Mouse (Mus musculus) left cerebral cortex, adult 9 months (tissue): Measurements from ENCODE around the gene Lrrc4.

ENCODE experiments used
- DNase-seq, 2 experiments: peaks; one replicate each; pipeline ENCODE4 v3.0.0; 2022; ENCODE audit warnings: low spot score in 2 of 2

The Lrrc4 gene

GRCm38 (mm10) chr6:28826689-28827389, 4.7 kb downstream of the Lrrc4 start:
- DNase-seq, result no peak

GRCm38 (mm10) chr6:28825894-28826293, 5.7 kb downstream of the Lrrc4 start:
- no peak for DNase-seq

GRCm38 (mm10) chr6:28823802-28824201, 7.7 kb downstream of the Lrrc4 start:
- no peak for DNase-seq

DNA sequence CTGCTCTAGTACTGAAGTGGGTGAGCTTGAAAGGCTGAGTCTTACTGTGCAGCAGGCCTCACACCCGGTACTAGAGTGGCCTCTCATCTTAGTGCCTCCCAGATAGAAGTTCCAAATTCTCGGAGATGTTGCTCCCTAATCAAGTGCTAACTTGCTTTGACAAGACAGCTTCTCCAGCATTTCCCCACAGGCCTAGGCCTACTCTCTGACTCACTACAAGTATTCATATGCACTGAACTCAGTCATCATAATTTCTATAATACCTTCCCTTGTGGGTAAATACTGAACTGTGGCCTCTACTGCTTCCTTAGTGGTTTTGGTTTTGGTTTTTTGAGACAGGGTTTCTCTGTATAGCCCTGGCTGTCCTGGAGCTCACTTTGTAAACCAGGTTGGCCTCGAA, 8.2 kb downstream of the Lrrc4 start:
- no peak for DNase-seq

GRCm38 (mm10) chr6:28822296-28822695, 9.3 kb downstream of the Lrrc4 start:
- DNase-seq, result no peak

- DNase-seq, result no peak
Observed at GRCm38 (mm10) chr6:28819509-28820358, 11.8 kb downstream of the Lrrc4 start.

- peak in 1 of 2 experiments; percentile 85 for DNase-seq
Observed at GRCm38 (mm10) chr6:28817039-28817438, 14.5 kb downstream of the Lrrc4 start.

DNA sequence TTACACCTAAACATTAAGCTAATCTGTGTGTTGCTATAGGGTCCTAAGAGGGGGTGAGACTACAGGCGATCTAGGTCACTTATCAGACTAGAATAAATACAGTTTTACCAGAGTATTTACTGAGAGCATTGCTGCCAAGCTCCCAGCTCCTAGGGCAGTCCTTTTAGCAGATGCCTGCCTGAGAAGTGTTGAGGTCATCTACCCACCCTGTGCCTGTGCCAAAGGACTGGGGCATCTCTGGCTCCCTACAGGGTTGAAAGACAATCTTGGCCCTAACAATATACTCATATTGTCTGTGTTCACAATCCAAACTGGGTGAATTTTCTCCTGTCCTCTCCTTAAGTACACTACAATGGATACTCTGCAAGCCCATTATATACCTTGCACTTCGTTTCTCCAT, 16.7 kb downstream of the Lrrc4 start:
- no peak for DNase-seq

- peak in 1 of 2 experiments; percentile 53 for DNase-seq
Observed at GRCm38 (mm10) chr6:28813057-28813456, 18.5 kb downstream of the Lrrc4 start.

GRCm38 (mm10) chr6:28804751-28805150, 26.8 kb downstream of the Lrrc4 start:
- no peak for DNase-seq

DNA sequence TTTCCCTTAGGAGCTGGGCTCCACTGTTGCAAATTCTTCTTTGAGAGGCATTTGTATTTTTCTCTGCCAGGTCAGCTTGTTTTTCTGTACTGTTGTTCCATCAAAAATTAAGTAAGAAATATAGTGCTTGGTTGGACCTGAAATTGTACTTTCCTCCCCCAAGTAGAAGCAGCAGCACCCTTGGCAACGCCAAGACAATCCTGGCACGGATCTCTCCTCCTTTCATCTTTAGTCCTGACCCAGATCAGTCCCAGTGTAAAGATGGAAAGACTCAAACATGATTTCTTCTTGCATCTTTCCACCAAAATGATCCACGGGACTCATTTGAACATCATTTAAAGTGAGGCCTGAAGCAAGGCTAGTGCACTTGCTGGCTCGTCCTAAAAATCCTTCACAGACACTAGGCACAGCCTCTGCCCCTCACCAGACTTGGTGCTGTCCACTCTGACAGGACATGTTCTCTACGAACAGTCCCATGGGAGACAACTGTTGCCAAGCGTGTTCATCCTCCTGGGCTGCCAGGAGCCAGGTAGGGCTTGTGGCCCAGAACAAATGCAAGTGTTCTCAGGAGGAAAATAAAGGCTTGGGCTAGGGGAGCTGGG, 27.8 kb downstream of the Lrrc4 start:
- no peak for DNase-seq

- DNase-seq, result peak; percentile 49 to 80
Observed at GRCm38 (mm10) chr6:28800976-28801375, 30.6 kb downstream of the Lrrc4 start.

- DNase-seq, result no peak
Observed at GRCm38 (mm10) chr6:28799818-28800217, 31.7 kb downstream of the Lrrc4 start.

DNA sequence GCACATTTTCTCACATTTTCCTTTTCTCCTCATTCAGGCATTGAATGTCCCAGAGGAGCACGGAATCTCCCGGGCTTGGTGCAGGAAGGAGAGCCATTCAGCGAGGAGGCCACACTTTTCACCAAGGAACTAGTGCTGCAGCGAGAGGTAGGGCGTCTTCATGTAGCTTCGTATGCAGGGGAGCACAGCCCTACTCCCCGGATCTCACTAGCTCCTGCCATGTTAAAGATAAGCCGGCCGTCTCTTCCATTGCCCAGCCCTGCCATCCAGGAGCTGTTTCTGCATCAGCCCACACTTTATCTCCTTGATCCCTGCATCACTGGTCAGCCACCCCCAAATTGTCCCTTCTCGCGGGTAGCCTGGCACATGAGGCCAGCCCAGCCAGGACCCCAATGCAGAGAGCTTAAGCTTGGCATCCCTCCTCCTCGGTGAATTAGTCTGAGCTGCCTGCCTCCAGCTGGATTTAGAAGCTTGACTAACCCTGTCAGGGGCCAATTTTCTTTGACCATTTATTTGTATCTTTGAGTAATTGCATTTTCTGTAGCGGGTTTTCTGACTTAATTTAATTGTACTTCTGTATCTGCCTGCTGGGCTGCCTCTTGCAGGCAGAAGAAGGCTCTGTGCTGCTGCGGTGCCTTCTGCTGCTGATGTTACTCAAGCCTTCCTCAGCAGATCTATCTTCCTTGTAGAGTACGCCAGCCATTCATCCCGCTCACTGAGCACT, 35.6 kb downstream of the Lrrc4 start:
- DNase-seq, result no peak

- DNase-seq, result no peak
Observed at GRCm38 (mm10) chr6:28795380-28795779, 36.2 kb downstream of the Lrrc4 start.

- DNase-seq, result no peak
Observed at GRCm38 (mm10) chr6:28791809-28792208, 39.7 kb downstream of the Lrrc4 start.

GRCm38 (mm10) chr6:28791183-28791582, 40.4 kb downstream of the Lrrc4 start:
- DNase-seq, result no peak

GRCm38 (mm10) chr6:28789685-28790084, 41.9 kb downstream of the Lrrc4 start:
- no peak for DNase-seq

DNA sequence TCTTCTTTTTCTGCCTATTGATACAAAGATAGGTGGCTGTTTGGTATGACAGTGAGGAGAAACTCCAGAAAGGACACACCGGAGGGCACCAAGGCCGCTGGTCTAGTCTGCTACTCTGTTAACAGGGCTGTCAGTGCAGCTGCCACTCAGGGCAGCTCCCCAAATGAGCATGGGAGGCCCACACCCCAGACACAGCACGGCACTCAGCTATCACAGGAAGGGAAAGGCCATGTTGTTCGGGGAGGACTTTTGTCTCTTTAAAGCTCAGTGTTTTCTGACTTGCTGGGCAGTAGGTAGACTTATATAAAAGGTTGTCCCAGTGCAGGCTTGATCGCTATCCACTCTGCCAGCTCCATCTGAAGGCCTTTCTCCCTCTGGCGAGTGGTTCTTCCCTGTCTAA, 44.4 kb downstream of the Lrrc4 start:
- DNase-seq, result no peak

GRCm38 (mm10) chr6:28785770-28786169, 45.8 kb downstream of the Lrrc4 start:
- no peak for DNase-seq

DNA sequence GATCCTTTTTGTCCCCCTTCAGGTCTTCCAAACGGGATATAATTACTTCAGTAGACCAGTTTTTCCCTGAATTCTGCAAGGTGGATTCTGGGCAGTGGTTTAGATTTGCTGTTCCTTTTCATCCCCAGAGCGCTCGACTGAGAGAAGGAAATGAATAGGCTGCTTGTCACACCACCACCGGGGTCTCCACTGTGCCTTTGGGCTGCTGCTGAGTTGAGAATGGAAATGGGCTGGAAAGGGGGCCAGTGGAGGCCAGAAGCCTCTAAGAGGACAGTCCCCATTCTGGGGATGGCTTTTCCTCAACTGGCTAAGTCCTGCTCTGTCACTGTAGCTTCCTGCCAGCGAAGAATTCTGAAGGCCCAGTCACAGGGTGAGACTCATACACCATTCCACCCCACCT, 47.6 kb downstream of the Lrrc4 start:
- DNase-seq, result no peak

- DNase-seq, result no peak
Observed at GRCm38 (mm10) chr6:28783082-28783647, 48.4 kb downstream of the Lrrc4 start.
